Mouse (Mus musculus) neural tube, embryonic 13.5 days (tissue): ENCODE measurements around the gene Heatr6. TPM values are rescaled to one million over a fixed set of nuclear protein-coding genes. Genes with fewer than 3 reads are reported as not detected.

Experiments
- ATAC-seq: fragments of 200-750 bp; cut with Nextera tagmentation; 2 replicates; pipeline ENCODE4 v1.8.0; 2017; ENCODE audit warnings: low read depth, mild to moderate bottlenecking, moderate TSS enrichment, moderate library complexity
- H3K27ac ChIP-seq: fragments of 300-500 bp; sonication (generic); replicated peaks from 2 replicates; pipeline ENCODE4 v1.5.1; 2015; ENCODE audit warnings: moderate library complexity, mild to moderate bottlenecking, inconsistent platforms
- H3K27me3 ChIP-seq: fragments of 300-500 bp; sonication (generic); 2 replicates; pipeline ENCODE4 v1.6.1; 2015; ENCODE audit warnings: mild to moderate bottlenecking, inconsistent platforms
- H3K36me3 ChIP-seq: fragments of 300-500 bp; sonication (generic); 2 replicates; pipeline ENCODE4 v1.6.1; 2015; ENCODE audit warnings: mild to moderate bottlenecking, inconsistent platforms
- H3K4me1 ChIP-seq: fragments of 300-500 bp; sonication (generic); replicated peaks from 2 replicates; pipeline ENCODE4 v1.6.1; 2015; ENCODE audit warnings: inconsistent platforms
- H3K4me2 ChIP-seq: fragments of 300-500 bp; sonication (generic); 2 replicates; pipeline ENCODE4 v1.6.1; 2015; ENCODE audit warnings: inconsistent platforms, mild to moderate bottlenecking, moderate library complexity
- H3K4me3 ChIP-seq: fragments of 300-500 bp; sonication (generic); 2 replicates; pipeline ENCODE4 v1.5.1; 2015; ENCODE audit warnings: mild to moderate bottlenecking, inconsistent platforms
- H3K9ac ChIP-seq: fragments of 300-500 bp; sonication (generic); 2 replicates; pipeline ENCODE4 v1.6.1; 2015; ENCODE audit warnings: moderate library complexity, mild to moderate bottlenecking, inconsistent platforms
- H3K9me3 ChIP-seq: fragments of 300-500 bp; sonication (generic); 2 replicates; pipeline ENCODE4 v1.6.1; 2016; ENCODE audit warnings: inconsistent platforms
- WGBS: fragments of 180-500 bp; shearing (Covaris S2); methylation state at CpG from one replicate; pipeline ENCODE4 v1.1.7; 2015; 5-methylcytosine and 5-hydroxymethylcytosine counted together
- polyA plus RNA-seq: library from polyadenylated mRNA; unstranded; fragments of >200 nt; fragmentation: Nextera tagmentation; extraction: Ambion mirVana; gene quantifications from 2 replicates; pipeline ENCODE4 v1.2.1, GENCODE M21; 2015

Heatr6 gene
- polyA plus RNA-seq = 32.7 and 35.5 TPM in 2 replicates

DNA sequence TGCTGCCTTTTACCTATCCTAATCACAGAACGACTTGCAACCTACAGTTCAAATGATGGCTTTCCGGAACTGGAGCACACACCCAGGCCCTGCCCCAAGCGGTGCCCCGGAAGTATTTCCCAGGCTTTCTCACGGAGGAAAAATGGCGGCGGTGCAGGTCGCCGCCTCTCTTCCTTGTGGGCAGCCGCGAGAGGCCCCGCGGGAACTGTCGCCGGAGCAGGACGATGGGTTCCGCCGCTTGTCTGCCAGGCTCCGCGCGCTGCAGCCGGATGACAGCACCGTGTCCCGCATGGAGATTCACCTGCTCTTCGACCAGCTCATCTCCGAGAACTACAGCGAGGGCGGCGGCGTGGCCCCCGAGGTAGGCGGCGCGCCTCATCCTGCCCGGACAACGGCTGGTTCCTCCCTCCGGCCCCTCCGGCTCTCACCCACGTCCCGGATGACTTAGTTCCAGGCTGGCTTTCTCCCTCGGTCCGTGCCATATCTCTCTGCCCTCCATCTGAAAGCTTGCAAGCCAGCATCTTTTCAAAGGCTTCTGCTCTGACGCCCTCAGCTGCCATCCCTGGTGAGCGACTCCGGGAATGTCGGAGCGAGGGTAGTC, at the start of gene Heatr6:
Gene Heatr6, plus strand, starts transcription at position 116 of the 601 bp plus-strand sequence.
- H3K36me3 ChIP-seq = peaks cover 30% of the 10 kb centered on the region
- no peaks in the 10 kb centered on the region for H3K9me3 ChIP-seq
- H3K27ac ChIP-seq = peak within 1 kb of the TSS; percentile 92
- H3K9ac ChIP-seq = peak within 1 kb of the TSS; percentile 93
- H3K4me2 ChIP-seq = peak within 1 kb of the TSS; percentile 79
- peaks cover 22% of the 10 kb centered on the region for H3K27me3 ChIP-seq
- H3K4me3 ChIP-seq = peak within 1 kb of the TSS; percentile 74
- H3K4me1 ChIP-seq = peaks cover 24% of the 10 kb centered on the region
- WGBS = under 1% methylated on average over 47 of the region's 47 CpGs
- ATAC-seq = peak; percentile 96

DNA sequence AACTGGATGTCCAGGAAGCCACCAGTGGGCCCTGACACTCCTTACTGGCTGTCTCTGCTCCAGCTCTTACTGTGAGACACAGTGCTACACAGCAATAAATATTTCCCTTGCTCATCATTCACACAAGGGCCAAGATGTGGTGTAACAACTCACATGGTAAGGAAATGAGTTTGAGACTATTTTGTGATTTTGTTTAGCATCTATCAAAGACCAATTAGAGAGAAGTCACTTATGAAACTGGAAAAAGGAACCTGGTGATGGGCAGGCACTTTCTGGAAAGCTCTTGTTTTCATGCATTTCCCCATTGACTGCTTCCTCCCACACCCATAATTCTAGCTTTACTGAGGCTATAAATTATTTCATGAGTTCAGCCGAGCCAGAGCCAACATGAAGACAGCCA, 49.8 kb upstream of the Heatr6 start, which contains the start of gene Wfdc17:
Gene Wfdc17, plus strand, starts transcription at position 287 of the 400 bp plus-strand sequence.
- Histone ChIP-seq H3K27ac (no peak within 1 kb of the TSS), H3K4me2 (no peak within 1 kb of the TSS), H3K4me1 (no peaks in the 10 kb centered on the region), H3K4me3 (no peak within 1 kb of the TSS), H3K9me3 (no peaks in the 10 kb centered on the region), H3K27me3 (no peaks in the 10 kb centered on the region), H3K36me3 (no peaks in the 10 kb centered on the region), H3K9ac (no peak within 1 kb of the TSS)
- 23% methylated on average over 1 of the region's 1 CpGs for WGBS
- no peak for ATAC-seq

DNA sequence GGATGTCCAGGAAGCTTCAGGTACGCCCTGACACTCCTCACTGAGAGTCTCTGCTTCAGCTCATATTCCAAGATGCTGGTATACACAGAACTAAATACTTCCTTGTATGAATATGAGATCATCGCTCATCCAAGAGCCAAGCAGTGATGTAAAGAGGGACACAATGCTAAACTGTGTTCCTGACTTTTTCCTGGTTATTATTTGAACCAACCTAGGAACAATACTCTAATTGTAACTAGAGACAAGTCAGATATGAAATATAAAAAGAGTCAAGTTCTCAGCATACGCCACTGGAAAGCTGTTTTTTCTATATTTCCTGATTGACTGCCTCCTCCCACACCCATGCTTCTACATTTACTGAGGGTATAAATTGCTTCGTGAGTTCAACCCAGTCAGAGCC, 44.8 kb upstream of the Heatr6 start, which contains the start of gene Wfdc18:
Gene Wfdc18, plus strand, starts transcription at position 301 of the 400 bp plus-strand sequence.
- Histone ChIP-seq H3K27me3 (no peaks in the 10 kb centered on the region), H3K27ac (no peak within 1 kb of the TSS), H3K9ac (no peak within 1 kb of the TSS), H3K4me2 (no peak within 1 kb of the TSS), H3K9me3 (no peaks in the 10 kb centered on the region), H3K4me3 (no peak within 1 kb of the TSS), H3K4me1 (no peaks in the 10 kb centered on the region), H3K36me3 (no peaks in the 10 kb centered on the region)
- WGBS = 75% methylated on average over 4 of the region's 4 CpGs
- ATAC-seq = no peak

DNA sequence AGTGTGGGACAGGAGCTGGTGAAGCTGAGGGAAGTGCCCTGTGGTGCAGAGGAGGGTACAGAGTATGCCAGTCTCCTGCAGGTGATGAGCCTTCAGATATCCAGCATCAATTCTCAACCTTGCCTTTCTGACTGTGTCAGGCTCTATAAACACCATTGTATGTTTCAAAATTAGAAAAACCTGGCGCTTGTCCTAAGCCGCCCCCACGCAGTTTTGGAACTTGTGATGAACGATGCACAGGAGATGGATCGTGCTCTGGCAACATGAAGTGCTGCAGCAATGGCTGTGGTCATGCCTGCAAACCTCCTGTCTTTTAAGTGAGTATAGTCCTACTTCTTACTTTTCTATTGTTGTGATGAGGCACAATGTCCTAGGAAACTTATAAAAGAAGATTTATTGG, 43.8 kb upstream of the Heatr6 start:
- H3K27me3 ChIP-seq = no peaks in the 10 kb centered on the region
- no peaks in the 10 kb centered on the region for H3K4me1 ChIP-seq
- H3K36me3 ChIP-seq = no peaks in the 10 kb centered on the region
- H3K9ac ChIP-seq = no peak overlapping the region
- no peak overlapping the region for H3K4me3 ChIP-seq
- no peaks in the 10 kb centered on the region for H3K9me3 ChIP-seq
- no peak for ATAC-seq
- 94% methylated on average over 5 of the region's 5 CpGs for WGBS
- no peak overlapping the region for H3K4me2 ChIP-seq
- H3K27ac ChIP-seq = no peak overlapping the region

GRCm38 (mm10) chr11:83712671-83713070, 40.8 kb upstream of the Heatr6 start:
- Histone ChIP-seq H3K36me3 (no peaks in the 10 kb centered on the region), H3K27me3 (no peaks in the 10 kb centered on the region), H3K4me1 (no peaks in the 10 kb centered on the region), H3K9me3 (no peaks in the 10 kb centered on the region), H3K9ac (no peak overlapping the region), H3K4me3 (no peak overlapping the region), H3K4me2 (no peak overlapping the region), H3K27ac (no peak overlapping the region)
- ATAC-seq = no peak
- 89% methylated on average over 1 of the region's 1 CpGs for WGBS

GRCm38 (mm10) chr11:83713925-83714324, 39.6 kb upstream of the Heatr6 start:
- no peaks in the 10 kb centered on the region for H3K27me3 ChIP-seq
- H3K4me1 ChIP-seq = no peaks in the 10 kb centered on the region
- H3K9me3 ChIP-seq = no peaks in the 10 kb centered on the region
- 77% methylated on average over 2 of the region's 2 CpGs for WGBS
- no peak overlapping the region for H3K9ac ChIP-seq
- ATAC-seq = no peak
- H3K36me3 ChIP-seq = no peaks in the 10 kb centered on the region
- no peak overlapping the region for H3K4me3 ChIP-seq
- H3K4me2 ChIP-seq = no peak overlapping the region
- H3K27ac ChIP-seq = no peak overlapping the region

DNA sequence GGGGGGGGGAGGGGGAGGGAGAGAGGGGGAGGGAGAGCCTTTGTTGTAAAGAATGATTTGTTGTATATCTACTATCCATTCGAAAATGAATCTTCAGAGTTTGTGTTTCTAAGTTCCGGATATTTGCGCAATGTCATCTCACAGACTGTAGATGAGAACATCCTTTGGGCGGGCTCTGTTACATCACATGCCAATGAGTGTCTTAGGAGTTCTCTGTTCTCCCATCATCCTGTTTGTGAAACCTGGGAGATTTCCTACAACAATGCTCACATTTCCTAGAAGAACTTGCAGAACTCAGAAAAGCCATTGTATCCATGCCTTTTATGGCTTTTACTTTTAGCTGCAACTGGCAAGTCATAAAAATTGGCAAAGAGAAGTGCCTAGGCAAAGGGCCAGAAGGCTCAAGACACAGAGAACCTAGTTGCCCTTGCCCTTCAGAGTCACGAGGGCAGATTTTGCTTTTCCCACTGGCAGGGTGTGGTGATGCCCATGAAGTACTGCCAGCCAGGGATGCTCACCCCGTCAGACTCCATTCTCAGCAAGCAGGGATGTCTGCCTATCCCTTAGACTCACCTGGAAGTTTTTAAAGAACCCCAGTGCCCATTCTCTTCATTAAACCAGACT, 36.3 kb upstream of the Heatr6 start:
- Histone ChIP-seq H3K4me2 (no peak overlapping the region), H3K27me3 (no peaks in the 10 kb centered on the region), H3K4me3 (no peak overlapping the region), H3K4me1 (no peaks in the 10 kb centered on the region), H3K36me3 (no peaks in the 10 kb centered on the region), H3K9ac (no peak overlapping the region), H3K9me3 (no peaks in the 10 kb centered on the region), H3K27ac (no peak overlapping the region)
- 87% methylated on average over 6 of the region's 6 CpGs for WGBS
- no peak for ATAC-seq

DNA sequence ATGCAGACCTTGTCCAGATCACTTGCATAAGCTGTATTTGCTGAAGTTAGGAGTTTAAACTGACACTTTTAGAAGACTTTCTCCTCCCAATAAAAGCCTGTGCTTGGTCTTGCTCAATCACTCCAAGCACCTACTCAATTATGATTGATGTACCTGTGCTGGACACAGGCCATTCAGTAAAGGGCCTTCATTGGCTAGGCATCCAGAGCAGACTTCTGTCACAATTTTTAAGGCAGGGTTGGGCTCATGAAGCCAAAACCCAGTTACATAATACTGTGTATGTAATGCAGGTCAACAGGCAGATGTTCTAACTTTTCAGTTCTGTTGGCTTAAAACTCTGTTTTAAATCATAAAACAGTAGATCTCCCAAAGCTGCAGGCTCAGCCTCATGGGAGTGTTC, 32.7 kb upstream of the Heatr6 start:
- Histone ChIP-seq H3K4me2 (no peak overlapping the region), H3K27ac (no peak overlapping the region), H3K9me3 (no peaks in the 10 kb centered on the region), H3K36me3 (no peaks in the 10 kb centered on the region), H3K9ac (no peak overlapping the region), H3K4me3 (no peak overlapping the region), H3K27me3 (no peaks in the 10 kb centered on the region), H3K4me1 (no peaks in the 10 kb centered on the region)
- no peak for ATAC-seq

GRCm38 (mm10) chr11:83728757-83729432, 24.6 kb upstream of the Heatr6 start:
- H3K4me1 ChIP-seq = no peaks in the 10 kb centered on the region
- no peaks in the 10 kb centered on the region for H3K36me3 ChIP-seq
- no peak for ATAC-seq
- H3K4me2 ChIP-seq = no peak overlapping the region
- no peak overlapping the region for H3K4me3 ChIP-seq
- no peaks in the 10 kb centered on the region for H3K9me3 ChIP-seq
- H3K27me3 ChIP-seq = no peaks in the 10 kb centered on the region
- 74% methylated on average over 3 of the region's 3 CpGs for WGBS
- H3K27ac ChIP-seq = no peak overlapping the region
- no peak overlapping the region for H3K9ac ChIP-seq

GRCm38 (mm10) chr11:83731116-83731515, 22.4 kb upstream of the Heatr6 start:
- no peak for ATAC-seq
- H3K4me2 ChIP-seq = no peak overlapping the region
- H3K4me1 ChIP-seq = no peaks in the 10 kb centered on the region
- H3K27me3 ChIP-seq = no peaks in the 10 kb centered on the region
- no peak overlapping the region for H3K4me3 ChIP-seq
- no peaks in the 10 kb centered on the region for H3K36me3 ChIP-seq
- no peak overlapping the region for H3K27ac ChIP-seq
- 88% methylated on average over 1 of the region's 1 CpGs for WGBS
- H3K9me3 ChIP-seq = no peaks in the 10 kb centered on the region
- H3K9ac ChIP-seq = no peak overlapping the region

DNA sequence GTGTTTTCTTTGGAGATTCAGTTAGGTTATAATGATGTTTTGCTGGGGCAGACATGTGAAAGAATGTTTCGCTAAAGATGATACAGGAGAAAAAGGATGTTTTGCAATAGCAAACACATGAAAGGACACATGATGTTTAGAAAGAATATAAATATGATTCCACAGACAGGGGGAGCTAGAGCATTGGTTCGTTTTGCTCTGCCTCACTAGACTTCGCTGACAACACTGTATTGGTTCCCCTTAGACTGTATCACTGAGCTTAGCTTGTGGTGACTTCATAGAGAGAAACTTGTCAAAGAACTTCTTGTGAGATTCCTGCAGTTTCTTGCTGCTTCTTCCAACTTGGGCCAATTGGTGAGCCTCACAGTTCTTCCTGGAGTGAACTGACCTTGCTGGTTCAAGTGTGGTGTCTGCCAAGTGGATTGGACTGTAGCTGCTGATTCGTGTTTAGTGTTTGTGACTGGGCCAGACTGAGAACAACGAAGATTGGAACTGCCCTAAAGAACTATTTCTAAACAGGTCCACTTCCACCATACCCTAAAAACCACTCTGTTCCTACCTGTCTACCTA, 20.3 kb upstream of the Heatr6 start:
- H3K4me3 ChIP-seq = no peak overlapping the region
- no peaks in the 10 kb centered on the region for H3K4me1 ChIP-seq
- 81% methylated on average over 5 of the region's 5 CpGs for WGBS
- no peaks in the 10 kb centered on the region for H3K36me3 ChIP-seq
- no peak overlapping the region for H3K4me2 ChIP-seq
- no peaks in the 10 kb centered on the region for H3K9me3 ChIP-seq
- H3K27ac ChIP-seq = no peak overlapping the region
- no peak for ATAC-seq
- no peaks in the 10 kb centered on the region for H3K27me3 ChIP-seq
- no peak overlapping the region for H3K9ac ChIP-seq

GRCm38 (mm10) chr11:83734215-83734614, 19.3 kb upstream of the Heatr6 start:
- WGBS = 81% methylated on average over 1 of the region's 1 CpGs
- no peak overlapping the region for H3K4me3 ChIP-seq
- no peaks in the 10 kb centered on the region for H3K4me1 ChIP-seq
- no peaks in the 10 kb centered on the region for H3K27me3 ChIP-seq
- no peaks in the 10 kb centered on the region for H3K9me3 ChIP-seq
- H3K9ac ChIP-seq = no peak overlapping the region
- H3K27ac ChIP-seq = no peak overlapping the region
- no peaks in the 10 kb centered on the region for H3K36me3 ChIP-seq
- no peak for ATAC-seq
- H3K4me2 ChIP-seq = no peak overlapping the region
